Mouse (Mus musculus): ENCODE data around the gene Itk. TPM values are rescaled to one million over a fixed set of nuclear protein-coding genes. Genes with fewer than 3 reads are reported as not detected.

Gene Itk
- polyA plus RNA-seq, 1 experiment from 2014 or later: not detected

DNA sequence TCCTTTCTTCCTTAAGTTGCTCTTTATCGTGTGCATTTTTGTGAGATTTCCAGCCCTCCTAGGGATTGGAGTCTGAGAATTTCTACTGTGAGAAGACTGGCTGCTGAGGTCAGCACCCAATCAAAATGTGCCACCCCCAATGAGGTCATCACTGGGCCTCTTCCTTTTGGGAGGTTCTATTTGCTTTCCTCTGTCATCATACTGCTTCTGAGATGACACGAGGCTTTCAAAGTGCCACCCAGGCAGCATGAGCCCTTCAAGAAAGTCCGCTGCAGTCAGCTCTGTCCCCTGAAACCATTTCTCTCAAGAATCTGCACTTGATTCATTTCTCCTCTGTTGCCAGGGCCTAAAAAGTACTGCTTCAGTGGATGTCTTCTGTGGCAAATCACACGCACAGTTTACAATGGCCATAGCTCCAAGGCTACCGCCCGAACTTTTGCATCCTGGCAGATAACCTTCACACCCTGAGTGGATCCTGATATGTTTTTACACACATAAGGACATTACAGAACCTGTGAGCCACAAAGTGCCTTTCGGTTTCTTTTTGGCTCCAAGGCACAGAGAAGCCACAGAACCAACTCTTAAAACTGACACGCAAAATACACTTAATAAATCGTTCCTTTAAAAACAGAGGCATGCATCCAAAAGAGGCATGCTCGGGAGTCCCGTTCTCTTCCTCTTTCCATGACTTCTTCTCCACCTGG, 80.9 kb downstream of the Itk start:
- Histone ChIP-seq H3K9me3 (replicated peaks) (no peaks in the 10 kb centered on the region), H3K4me2 (replicated peaks) (0 out of 2 replicates have a peak overlapping the region, but pooled peaks have one; percentile 68), H3K27ac (no peak overlapping the region), H3K27me3 (no peaks in the 10 kb centered on the region), H3K4me3 (no peak overlapping the region), H3K9ac (no peak overlapping the region), H3K36me3 (0 out of 2 replicates have a peak, but pooled peaks cover 3% of the 10 kb centered on the region), H3K4me1 (peaks cover 46% of the 10 kb centered on the region)
- 91% methylated on average over 11 of the region's 11 CpGs for WGBS
- ATAC-seq (ENCODE audit: low FRiP score): no peak

- Histone ChIP-seq H3K9ac (no peak overlapping the region), H3K9me3 (replicated peaks) (no peaks in the 10 kb centered on the region), H3K36me3 (0 out of 2 replicates have a peak, but pooled peaks cover 3% of the 10 kb centered on the region), H3K4me2 (replicated peaks) (no peak overlapping the region), H3K27me3 (no peaks in the 10 kb centered on the region), H3K4me1 (peaks cover 43% of the 10 kb centered on the region), H3K4me3 (no peak overlapping the region), H3K27ac (no peak overlapping the region)
- ATAC-seq (ENCODE audit: low FRiP score): no peak
- WGBS: 95% methylated on average over 7 of the region's 7 CpGs
Measured at GRCm38 (mm10) chr11:46307768-46308167, 81.5 kb downstream of the Itk start.

DNA sequence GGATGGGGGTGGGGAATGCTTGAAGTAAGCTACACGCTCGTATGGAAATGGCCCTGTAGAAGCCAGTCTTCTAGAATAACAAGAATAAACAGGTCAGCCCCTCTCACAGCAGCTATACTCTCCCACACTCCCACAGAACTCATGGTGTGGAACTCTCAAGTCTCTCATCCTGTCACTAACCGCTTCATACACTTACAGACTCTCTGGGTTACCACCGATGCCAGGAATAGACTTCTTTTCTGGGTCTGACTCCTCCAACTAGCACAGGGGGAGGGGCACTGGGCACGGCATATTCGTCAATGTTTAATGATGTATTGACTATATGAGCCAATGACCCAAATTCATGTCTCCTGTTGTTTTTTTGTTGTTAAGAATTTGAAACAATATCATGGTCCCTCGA, 82.5 kb downstream of the Itk start:
- no peak overlapping the region for H3K4me3 ChIP-seq
- no peak overlapping the region for H3K27ac ChIP-seq
- H3K4me1 ChIP-seq: peaks cover 41% of the 10 kb centered on the region
- H3K4me2 ChIP-seq (replicated peaks): no peak overlapping the region
- H3K27me3 ChIP-seq: no peaks in the 10 kb centered on the region
- no peak overlapping the region for H3K9ac ChIP-seq
- no peaks in the 10 kb centered on the region for H3K9me3 ChIP-seq (replicated peaks)
- no peak for ATAC-seq (ENCODE audit: low FRiP score)
- H3K36me3 ChIP-seq: 0 out of 2 replicates have a peak, but pooled peaks cover 3% of the 10 kb centered on the region
- 96% methylated on average over 7 of the region's 7 CpGs for WGBS

GRCm38 (mm10) chr11:46305881-46306520, 83.3 kb downstream of the Itk start:
- peaks cover 37% of the 10 kb centered on the region for H3K4me1 ChIP-seq
- H3K27ac ChIP-seq: no peak overlapping the region
- H3K4me3 ChIP-seq: no peak overlapping the region
- no peak for ATAC-seq (ENCODE audit: low FRiP score)
- H3K27me3 ChIP-seq: no peaks in the 10 kb centered on the region
- no peak overlapping the region for H3K4me2 ChIP-seq (replicated peaks)
- H3K9ac ChIP-seq: no peak overlapping the region
- WGBS: 82% methylated on average over 9 of the region's 9 CpGs
- H3K9me3 ChIP-seq (replicated peaks): no peaks in the 10 kb centered on the region
- H3K36me3 ChIP-seq: 0 out of 2 replicates have a peak, but pooled peaks cover 3% of the 10 kb centered on the region

DNA sequence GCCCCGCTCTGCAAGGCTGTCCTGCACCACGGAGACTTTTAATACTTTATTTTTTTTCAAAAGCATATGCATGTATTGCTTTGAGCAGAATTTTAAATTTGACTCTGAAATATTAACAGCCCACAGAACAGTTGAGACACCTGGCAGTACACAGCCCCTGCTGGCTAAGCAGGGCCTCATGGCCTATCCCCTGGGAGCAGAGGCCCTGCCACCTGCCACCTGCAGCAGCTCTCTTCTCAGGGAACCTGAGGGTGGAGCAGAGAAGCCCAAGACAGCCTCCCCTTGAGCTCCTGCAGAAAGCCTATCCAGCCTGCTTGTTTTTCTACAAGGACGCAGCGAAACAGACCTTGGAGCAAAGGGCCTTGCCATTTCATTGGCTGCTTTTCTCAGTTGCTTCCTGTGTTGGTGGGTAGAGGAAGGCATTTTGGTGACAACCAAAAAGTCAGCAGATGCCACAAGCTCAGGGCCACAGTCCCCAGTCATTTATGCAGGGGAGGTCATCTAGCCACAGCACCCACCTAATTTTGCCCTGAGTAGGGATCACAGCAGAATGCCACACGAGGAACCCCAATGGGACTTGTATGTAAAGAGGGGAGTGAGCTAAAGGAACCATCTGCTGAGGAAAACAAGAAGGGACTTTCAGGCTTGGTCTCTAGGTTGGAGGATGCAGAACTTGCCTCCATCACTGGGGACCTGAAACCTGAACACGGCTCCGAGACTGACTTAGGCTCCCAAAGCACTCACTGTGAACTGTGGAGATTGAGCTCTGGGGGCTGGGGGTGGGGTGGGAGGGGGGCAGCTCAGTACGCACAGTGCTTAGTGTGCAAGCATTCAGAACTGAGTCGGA, 84.2 kb downstream of the Itk start:
- Histone ChIP-seq H3K4me1 (peaks cover 28% of the 10 kb centered on the region), H3K4me2 (replicated peaks) (no peak overlapping the region), H3K9ac (no peak overlapping the region), H3K4me3 (no peak overlapping the region), H3K27ac (peak overlapping the region; percentile 32; the same call in 1 of the 2 replicates), H3K9me3 (replicated peaks) (no peaks in the 10 kb centered on the region), H3K36me3 (0 out of 2 replicates have a peak, but pooled peaks cover 3% of the 10 kb centered on the region), H3K27me3 (no peaks in the 10 kb centered on the region)
- 82% methylated on average over 9 of the region's 9 CpGs for WGBS
- ATAC-seq (ENCODE audit: low FRiP score): no peak

DNA sequence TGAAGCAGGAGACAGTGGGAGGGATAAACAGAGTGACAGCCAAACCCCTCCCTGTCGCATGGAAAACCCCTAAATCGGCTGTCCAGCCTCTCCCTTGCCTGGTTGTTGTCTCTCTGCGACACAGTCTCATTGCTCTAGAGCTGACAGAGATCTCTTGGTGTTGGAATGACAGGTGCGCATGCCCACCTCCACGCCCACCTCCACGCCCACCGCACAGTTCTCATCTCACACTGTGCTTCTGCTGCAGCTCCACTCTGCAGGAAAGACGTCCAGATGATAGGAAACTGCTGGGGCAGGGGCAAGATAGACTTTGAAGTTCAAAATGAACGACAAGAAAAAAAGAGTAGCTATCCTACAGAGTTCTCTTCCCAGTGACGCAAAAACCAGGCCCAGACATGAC, 85.2 kb downstream of the Itk start:
- Histone ChIP-seq H3K36me3 (0 out of 2 replicates have a peak, but pooled peaks cover 3% of the 10 kb centered on the region), H3K4me3 (no peak overlapping the region), H3K4me2 (replicated peaks) (no peak overlapping the region), H3K9me3 (replicated peaks) (no peaks in the 10 kb centered on the region), H3K9ac (no peak overlapping the region), H3K4me1 (peaks cover 21% of the 10 kb centered on the region), H3K27me3 (no peaks in the 10 kb centered on the region), H3K27ac (no peak overlapping the region)
- WGBS: 81% methylated on average over 10 of the region's 10 CpGs
- ATAC-seq (ENCODE audit: low FRiP score): no peak

DNA sequence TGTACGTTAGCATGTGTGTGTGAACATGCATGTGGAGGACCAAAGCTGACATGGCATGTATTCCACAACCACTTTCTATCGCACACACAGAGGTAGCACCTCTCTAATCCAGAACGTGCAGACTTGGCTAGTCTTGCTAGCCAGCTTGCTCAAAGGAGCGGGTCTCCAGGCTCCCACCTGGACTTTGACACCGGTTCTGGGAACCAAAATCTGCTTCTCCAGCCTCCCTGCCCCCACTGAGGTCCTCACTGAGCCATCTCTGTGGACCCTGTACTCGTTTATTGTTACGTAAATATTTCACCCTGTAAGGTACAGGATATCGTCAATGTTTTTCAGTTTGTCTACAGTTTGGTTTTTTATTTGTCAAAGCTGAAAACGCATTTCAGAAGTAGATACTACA, 86.8 kb downstream of the Itk start:
- no peak for ATAC-seq (ENCODE audit: low FRiP score)

DNA sequence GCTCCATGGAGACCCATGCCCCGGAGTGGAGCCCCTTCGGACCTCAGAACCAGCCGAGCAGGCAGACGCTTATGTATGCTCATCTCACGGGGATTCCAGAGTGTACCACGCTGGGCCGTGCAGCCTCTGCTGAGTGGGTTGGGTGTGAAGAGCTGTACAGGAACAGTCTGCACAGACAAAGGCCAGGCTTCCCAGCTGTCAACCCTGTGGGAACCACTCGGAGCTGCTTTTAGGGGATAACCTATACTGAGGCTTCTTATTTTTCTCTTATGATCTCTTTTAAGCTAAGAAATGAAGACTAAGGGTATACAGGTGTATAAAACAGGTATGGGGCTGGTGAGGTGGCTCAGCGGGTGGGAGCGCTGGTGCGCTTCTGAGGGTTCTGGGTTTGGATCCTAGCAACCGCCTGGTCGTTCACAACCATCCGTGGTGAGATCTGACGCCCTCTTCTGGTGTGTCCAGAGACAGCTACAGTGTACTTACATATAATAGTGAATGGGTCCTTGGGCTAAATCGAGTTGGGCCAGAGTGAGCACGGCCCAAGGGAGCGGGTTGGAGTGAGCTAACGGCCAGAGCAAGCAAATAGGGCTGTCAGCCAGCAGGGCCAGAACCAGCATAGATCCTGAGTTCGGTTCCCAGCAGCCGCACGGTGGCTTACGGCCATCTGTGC, 87.6 kb downstream of the Itk start:
- Histone ChIP-seq H3K4me1 (peaks cover 15% of the 10 kb centered on the region), H3K9me3 (replicated peaks) (no peaks in the 10 kb centered on the region), H3K4me3 (no peak overlapping the region), H3K9ac (no peak overlapping the region), H3K27me3 (no peaks in the 10 kb centered on the region), H3K27ac (no peak overlapping the region), H3K4me2 (replicated peaks) (no peak overlapping the region), H3K36me3 (no peaks in the 10 kb centered on the region)
- peak; percentile 43; the same call in 1 of the 2 replicates for ATAC-seq (ENCODE audit: low FRiP score)
- 87% methylated on average over 23 of the region's 23 CpGs for WGBS

More for the DNA sequence above, 86.8 kb downstream of the Itk start:
- no peak overlapping the region for H3K4me3 ChIP-seq
- no peak overlapping the region for H3K27ac ChIP-seq
- no peaks in the 10 kb centered on the region for H3K9me3 ChIP-seq (replicated peaks)
- H3K27me3 ChIP-seq: no peaks in the 10 kb centered on the region
- no peak overlapping the region for H3K9ac ChIP-seq
- no peaks in the 10 kb centered on the region for H3K36me3 ChIP-seq
- 88% methylated on average over 9 of the region's 9 CpGs for WGBS
- H3K4me1 ChIP-seq: peaks cover 15% of the 10 kb centered on the region
- H3K4me2 ChIP-seq (replicated peaks): no peak overlapping the region

GRCm38 (mm10) chr11:46299901-46300300, 89.4 kb downstream of the Itk start:
- ATAC-seq (ENCODE audit: low FRiP score): no peak
- Histone ChIP-seq H3K4me2 (replicated peaks) (no peak overlapping the region), H3K4me1 (peaks cover 8% of the 10 kb centered on the region), H3K27me3 (no peaks in the 10 kb centered on the region), H3K36me3 (no peaks in the 10 kb centered on the region), H3K9ac (no peak overlapping the region), H3K27ac (no peak overlapping the region), H3K4me3 (no peak overlapping the region), H3K9me3 (replicated peaks) (no peaks in the 10 kb centered on the region)
- 89% methylated on average over 6 of the region's 6 CpGs for WGBS

- H3K27ac ChIP-seq: no peak overlapping the region
- H3K9ac ChIP-seq: no peak overlapping the region
- 73% methylated on average over 13 of the region's 13 CpGs for WGBS
- peaks cover 11% of the 10 kb centered on the region for H3K4me1 ChIP-seq
- no peaks in the 10 kb centered on the region for H3K9me3 ChIP-seq (replicated peaks)
- no peak for ATAC-seq (ENCODE audit: low FRiP score)
- H3K4me2 ChIP-seq (replicated peaks): no peak overlapping the region
- no peaks in the 10 kb centered on the region for H3K36me3 ChIP-seq
- H3K27me3 ChIP-seq: no peaks in the 10 kb centered on the region
- no peak overlapping the region for H3K4me3 ChIP-seq
Measured at GRCm38 (mm10) chr11:46298889-46299785, 90.2 kb downstream of the Itk start.

DNA sequence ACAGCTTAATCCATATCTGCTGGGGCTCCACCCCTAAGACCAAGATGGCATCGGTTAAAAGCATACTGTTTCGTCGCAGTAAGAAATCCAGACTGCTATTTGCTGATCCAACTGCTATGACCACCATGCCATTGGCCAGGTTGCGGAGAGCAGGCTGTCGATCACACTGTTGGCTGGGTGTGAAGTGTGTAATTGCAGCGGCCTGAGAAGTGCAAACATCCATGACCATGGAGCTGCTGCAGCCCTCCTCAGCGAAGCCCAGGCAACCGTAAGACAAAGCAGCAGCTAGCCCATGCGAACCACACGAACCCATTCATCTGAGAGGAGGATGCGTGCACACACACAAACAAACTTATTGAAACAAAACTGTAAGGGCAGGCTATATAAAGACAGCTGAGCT, 94.9 kb downstream of the Itk start:
- Histone ChIP-seq H3K27ac (no peak overlapping the region), H3K9ac (no peak overlapping the region), H3K9me3 (replicated peaks) (no peaks in the 10 kb centered on the region), H3K4me2 (replicated peaks) (no peak overlapping the region), H3K4me1 (peaks cover 19% of the 10 kb centered on the region), H3K36me3 (peaks cover 6% of the 10 kb centered on the region), H3K27me3 (no peaks in the 10 kb centered on the region; the same call in 1 of the 2 replicates), H3K4me3 (no peak overlapping the region)
- WGBS: 75% methylated on average over 11 of the region's 11 CpGs
- ATAC-seq (ENCODE audit: low FRiP score): peak; percentile 47; the same call in 1 of the 2 replicates
